Mouse (Mus musculus): ENCODE measurements at regions not wholly inside any gene's neighbourhood (a gene's known extent, or its start where the extent isn't known, plus 50 kb on each side); places are given as distances from the start of the nearest gene placed in this dataset.

GRCm38 (mm10) chr2:81407372-81407771 lies 645.6 kb upstream of the Zfp804a start:
- DNase-seq (ENCODE audit: extremely low spot score in 1 of 2, low spot score in 1 of 2), result no peak

GRCm38 (mm10) chr2:81411751-81412150 lies 641.3 kb upstream of the Zfp804a start:
- no peak for DNase-seq (ENCODE audit: extremely low spot score in 1 of 2, low spot score in 1 of 2)

GRCm38 (mm10) chr2:81431411-81431810 lies 621.6 kb upstream of the Zfp804a start:
- DNase-seq (ENCODE audit: extremely low spot score in 1 of 2, low spot score in 1 of 2), result peak; percentile 11 to 43

GRCm38 (mm10) chr2:81439082-81439481 lies 613.9 kb upstream of the Zfp804a start:
- no peak for DNase-seq (ENCODE audit: extremely low spot score in 1 of 2, low spot score in 1 of 2)

- DNase-seq (ENCODE audit: extremely low spot score in 1 of 2, low spot score in 1 of 2), result peak in 1 of 2 experiments; percentile 31
Measured at GRCm38 (mm10) chr2:81440929-81441328, 612.1 kb upstream of the Zfp804a start.

GRCm38 (mm10) chr2:81450514-81450913 lies 602.5 kb upstream of the Zfp804a start:
- DNase-seq (ENCODE audit: extremely low spot score in 1 of 2, low spot score in 1 of 2), result no peak

GRCm38 (mm10) chr2:81488821-81489220 lies 564.2 kb upstream of the Zfp804a start:
- DNase-seq (ENCODE audit: extremely low spot score in 1 of 2, low spot score in 1 of 2), result no peak

- no peak for DNase-seq (ENCODE audit: extremely low spot score in 1 of 2, low spot score in 1 of 2)
Measured at GRCm38 (mm10) chr2:81506985-81507384, 546.0 kb upstream of the Zfp804a start.

- DNase-seq (ENCODE audit: extremely low spot score in 1 of 2, low spot score in 1 of 2), result peak in 1 of 2 experiments; percentile 20
Measured at GRCm38 (mm10) chr2:81513030-81513579, 539.9 kb upstream of the Zfp804a start.

GRCm38 (mm10) chr2:81538111-81538510 lies 514.9 kb upstream of the Zfp804a start:
- DNase-seq (ENCODE audit: extremely low spot score in 1 of 2, low spot score in 1 of 2), result peak in 1 of 2 experiments; percentile 15

GRCm38 (mm10) chr2:81549158-81549557 lies 503.9 kb upstream of the Zfp804a start:
- peak in 1 of 2 experiments; percentile 13 for DNase-seq (ENCODE audit: extremely low spot score in 1 of 2, low spot score in 1 of 2)

- DNase-seq (ENCODE audit: extremely low spot score in 1 of 2, low spot score in 1 of 2), result no peak
Measured at GRCm38 (mm10) chr2:81582111-81582510, 470.9 kb upstream of the Zfp804a start.

Measured in frontal cortex, adult 2 months (tissue).